Mouse (Mus musculus) lung, postnatal 0 days (tissue): ENCODE data around the gene Hba-x.

Experiments
- CTCF ChIP-seq: IDR thresholded peaks from 2 replicates; pipeline ENCODE4 v1.5.1; 2016; ENCODE audit warnings: antibody characterized with exemption, mild to moderate bottlenecking
- EP300 ChIP-seq: IDR thresholded peaks from 2 replicates; pipeline ENCODE4 v1.6.1; 2016; ENCODE audit warnings: antibody characterized with exemption, mild to moderate bottlenecking, control low read depth

DNA sequence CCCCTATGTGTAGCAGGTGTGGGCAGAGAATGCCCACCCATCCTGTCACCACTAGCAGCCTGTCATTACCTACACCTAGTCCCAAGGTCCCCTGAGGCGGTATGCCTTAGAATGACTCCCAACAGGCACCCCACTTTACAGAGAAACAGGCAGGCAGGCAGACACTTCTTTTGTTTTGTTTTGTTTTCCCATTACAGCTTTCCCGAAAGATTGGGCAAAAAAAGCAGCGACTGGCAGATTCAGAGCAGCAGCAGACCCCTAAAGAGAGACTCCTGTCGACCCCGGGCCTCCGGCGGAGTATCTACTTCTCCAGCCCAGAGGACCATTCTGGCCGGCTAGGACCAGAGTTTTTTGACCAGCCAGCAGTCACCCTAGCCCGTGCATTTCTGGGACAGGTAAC, 48.6 kb upstream of the Hba-x start:
- TF ChIP-seq CTCF = no peak
- no peak for TF ChIP-seq EP300
